Mouse (Mus musculus) myocyte (in vitro differentiated cells): ENCODE measurements around the gene Plxna4. TPM values are rescaled to one million over a fixed set of nuclear protein-coding genes. Genes with fewer than 3 reads are reported as not detected.

Experiments
- H3K27me3 ChIP-seq: one replicate; pipeline ENCODE4 v1.6.1; 2011; ENCODE audit not compliant: control insufficient read depth, insufficient read depth, insufficient read length
- H3K36me3 ChIP-seq: one replicate; pipeline ENCODE4 v1.6.1; 2011; ENCODE audit not compliant: control insufficient read depth, insufficient read depth
- H3K4me2 ChIP-seq: one replicate; pipeline ENCODE4 v1.6.1; 2011; ENCODE audit warnings: low read depth, control low read depth
- H3K4me3 ChIP-seq: one replicate; pipeline ENCODE4 v1.5.1; 2011; ENCODE audit warnings: mild to moderate bottlenecking, control low read depth, moderate library complexity
- H3K79me2 ChIP-seq: one replicate; pipeline ENCODE4 v1.6.1; 2011; ENCODE audit not compliant: control insufficient read depth, insufficient read depth
- H3ac ChIP-seq: one replicate; pipeline ENCODE4 v1.6.1; 2011; ENCODE audit not compliant: control insufficient read depth, insufficient read length
- CEBPB ChIP-seq: IDR thresholded peaks from 2 replicates; pipeline ENCODE4 v1.6.1; 2011; ENCODE audit warnings: mild to moderate bottlenecking, moderate library complexity; ENCODE audit not compliant: poor library complexity, insufficient read depth, severe bottlenecking
- E2F4 ChIP-seq: IDR thresholded peaks from one replicate; pipeline ENCODE4 v1.6.1; 2011; ENCODE audit warnings: mild to moderate bottlenecking, control low read depth, moderate library complexity; ENCODE audit not compliant: insufficient read depth
- MAX ChIP-seq: IDR thresholded peaks from one replicate; pipeline ENCODE4 v1.6.1; 2011; ENCODE audit warnings: low read depth, mild to moderate bottlenecking, control low read depth
- MYOD1 ChIP-seq, 3 experiments: IDR thresholded peaks; one replicate each; pipeline ENCODE4 v1.6.1; 2011; ENCODE audit warnings: control low read depth in 2 of 3, low read depth in 2 of 3, mild to moderate bottlenecking in 2 of 3, moderate library complexity in 1 of 3; ENCODE audit not compliant: insufficient read length in 2 of 3, control insufficient read depth in 1 of 3
- MYOG ChIP-seq, 3 experiments: IDR thresholded peaks; one replicate each; pipeline ENCODE4 v1.6.1; 2011; ENCODE audit warnings: control low read depth in 2 of 3, low read depth in 2 of 3, mild to moderate bottlenecking in 2 of 3; ENCODE audit not compliant: insufficient read length in 2 of 3, control insufficient read depth in 1 of 3, insufficient read depth in 1 of 3
- POLR2A ChIP-seq: IDR thresholded peaks from one replicate; pipeline ENCODE4 v1.6.1; 2011; ENCODE audit warnings: low read depth, mild to moderate bottlenecking, control low read depth, moderate library complexity; ENCODE audit not compliant: insufficient read length
- POLR2AphosphoS2 ChIP-seq: IDR thresholded peaks from one replicate; pipeline ENCODE4 v1.6.1; 2011; ENCODE audit warnings: low read depth, control low read depth; ENCODE audit not compliant: insufficient read length
- REST ChIP-seq: IDR thresholded peaks from one replicate; pipeline ENCODE4 v1.6.1; 2011; ENCODE audit warnings: mild to moderate bottlenecking, control low read depth, moderate library complexity; ENCODE audit not compliant: insufficient read depth, insufficient read length
- SRF ChIP-seq: IDR thresholded peaks from one replicate; pipeline ENCODE4 v1.6.1; 2011; ENCODE audit warnings: low read depth; ENCODE audit not compliant: control insufficient read depth, insufficient read length
- TCF12 ChIP-seq: IDR thresholded peaks from one replicate; pipeline ENCODE4 v1.6.1; 2011; ENCODE audit warnings: mild to moderate bottlenecking, control low read depth; ENCODE audit not compliant: poor library complexity, insufficient read depth, severe bottlenecking
- TCF3 ChIP-seq: IDR thresholded peaks from one replicate; pipeline ENCODE4 v1.6.1; 2011; ENCODE audit warnings: low read depth, control low read depth; ENCODE audit not compliant: insufficient read length
- USF1 ChIP-seq: IDR thresholded peaks from one replicate; pipeline ENCODE4 v1.6.1; 2011; ENCODE audit warnings: low read depth, mild to moderate bottlenecking, control low read depth, moderate library complexity
- polyA plus RNA-seq: library from polyadenylated mRNA; unstranded; fragments of >200 nt; fragmentation: generic; extraction: Trizol; gene quantifications from one replicate; pipeline ENCODE4 v1.2.1, GENCODE M21; 2012; ENCODE audit warnings: missing spikeins

Gene Plxna4
- polyA plus RNA-seq, 1 experiment = 0.70 TPM

- no peak overlapping the region for H3ac ChIP-seq
- no peaks in the 10 kb centered on the region for H3K27me3 ChIP-seq
- no peak overlapping the region for H3K4me3 ChIP-seq
- H3K79me2 ChIP-seq = no peaks in the 10 kb centered on the region
- no peak overlapping the region for H3K4me2 ChIP-seq
- TF ChIP-seq TCF12 (no peak), TCF3 (no peak), CEBPB (no peak), MYOG (IDR thresholded peaks at IDR 0.05; ENCODE audit: control insufficient read depth in 1 of 3, insufficient read depth in 1 of 3, insufficient read length in 2 of 3, low read depth in 2 of 3) (no peak), SRF (no peak), POLR2A (no peak), REST (no peak), MAX (no peak), USF1 (no peak), POLR2AphosphoS2 (no peak)
- H3K36me3 ChIP-seq = no peaks in the 10 kb centered on the region
Observed at GRCm38 (mm10) chr6:32604901-32605300, 16.9 kb upstream of the Plxna4 start.

- Histone ChIP-seq H3K79me2 (no peaks in the 10 kb centered on the region), H3K4me2 (no peak overlapping the region), H3K27me3 (no peaks in the 10 kb centered on the region), H3K4me3 (no peak overlapping the region), H3ac (no peak overlapping the region), H3K36me3 (no peaks in the 10 kb centered on the region)
- TF ChIP-seq REST (no peak), SRF (no peak), MYOD1 (IDR thresholded peaks at IDR 0.05; ENCODE audit: control insufficient read depth in 1 of 3, insufficient read length in 2 of 3, low read depth in 2 of 3) (no peak), USF1 (no peak), TCF3 (no peak), E2F4 (no peak), CEBPB (no peak), POLR2A (no peak)
Observed at GRCm38 (mm10) chr6:32602130-32602529, 14.1 kb upstream of the Plxna4 start.

GRCm38 (mm10) chr6:32601306-32601705, 13.3 kb upstream of the Plxna4 start:
- no peaks in the 10 kb centered on the region for H3K27me3 ChIP-seq
- H3K4me3 ChIP-seq = no peak overlapping the region
- no peak overlapping the region for H3K4me2 ChIP-seq
- H3K79me2 ChIP-seq = no peaks in the 10 kb centered on the region
- no peak for TF ChIP-seq TCF3
- TF ChIP-seq TCF12 = no peak
- TF ChIP-seq USF1 = no peak
- no peak for TF ChIP-seq POLR2AphosphoS2
- TF ChIP-seq E2F4 = no peak
- H3ac ChIP-seq = no peak overlapping the region
- H3K36me3 ChIP-seq = no peaks in the 10 kb centered on the region

- Histone ChIP-seq H3K4me2 (no peak overlapping the region), H3K27me3 (no peaks in the 10 kb centered on the region), H3K36me3 (no peaks in the 10 kb centered on the region), H3ac (no peak overlapping the region), H3K4me3 (no peak overlapping the region), H3K79me2 (no peaks in the 10 kb centered on the region)
- no peak for TF ChIP-seq MYOG (IDR thresholded peaks at IDR 0.05; ENCODE audit: control insufficient read depth in 1 of 3, insufficient read depth in 1 of 3, insufficient read length in 2 of 3, low read depth in 2 of 3)
- TF ChIP-seq SRF = no peak
- no peak for TF ChIP-seq TCF3
- TF ChIP-seq POLR2AphosphoS2 = no peak
- TF ChIP-seq E2F4 = no peak
- TF ChIP-seq REST = no peak
- TF ChIP-seq TCF12 = no peak
- TF ChIP-seq MYOD1 (IDR thresholded peaks at IDR 0.05; ENCODE audit: control insufficient read depth in 1 of 3, insufficient read length in 2 of 3, low read depth in 2 of 3) = no peak
- no peak for TF ChIP-seq MAX
- no peak for TF ChIP-seq POLR2A
- TF ChIP-seq USF1 = no peak
- no peak for TF ChIP-seq CEBPB
Observed at GRCm38 (mm10) chr6:32595591-32595990, 7.6 kb upstream of the Plxna4 start.

GRCm38 (mm10) chr6:32590979-32591758, 3.2 kb upstream of the Plxna4 start:
- H3K27me3 ChIP-seq = peaks cover 27% of the 10 kb centered on the region
- H3K79me2 ChIP-seq = no peaks in the 10 kb centered on the region
- TF ChIP-seq MAX (no peak), SRF (no peak), CEBPB (no peak), POLR2A (no peak), MYOD1 (IDR thresholded peaks at IDR 0.05; ENCODE audit: control insufficient read depth in 1 of 3, insufficient read length in 2 of 3, low read depth in 2 of 3) (no peak), USF1 (no peak), TCF3 (no peak), E2F4 (no peak), TCF12 (no peak), POLR2AphosphoS2 (no peak), REST (no peak), MYOG (IDR thresholded peaks at IDR 0.05; ENCODE audit: control insufficient read depth in 1 of 3, insufficient read depth in 1 of 3, insufficient read length in 2 of 3, low read depth in 2 of 3) (no peak)
- no peaks in the 10 kb centered on the region for H3K36me3 ChIP-seq
- H3ac ChIP-seq = no peak overlapping the region
- H3K4me3 ChIP-seq = no peak overlapping the region
- no peak overlapping the region for H3K4me2 ChIP-seq
